Mouse (Mus musculus) monocyte, adult 59 days (primary cell): ENCODE measurements around the gene Spata19. TPM values are rescaled to one million over a fixed set of nuclear protein-coding genes. Genes with fewer than 3 reads are reported as not detected.

ENCODE experiments used
- total RNA-seq, 2 experiments: library from RNA; stranded (reverse); gene quantifications; one replicate each; pipeline ENCODE4 v1.2.4; 2023

Gene Spata19
- not detected for total RNA-seq

DNA sequence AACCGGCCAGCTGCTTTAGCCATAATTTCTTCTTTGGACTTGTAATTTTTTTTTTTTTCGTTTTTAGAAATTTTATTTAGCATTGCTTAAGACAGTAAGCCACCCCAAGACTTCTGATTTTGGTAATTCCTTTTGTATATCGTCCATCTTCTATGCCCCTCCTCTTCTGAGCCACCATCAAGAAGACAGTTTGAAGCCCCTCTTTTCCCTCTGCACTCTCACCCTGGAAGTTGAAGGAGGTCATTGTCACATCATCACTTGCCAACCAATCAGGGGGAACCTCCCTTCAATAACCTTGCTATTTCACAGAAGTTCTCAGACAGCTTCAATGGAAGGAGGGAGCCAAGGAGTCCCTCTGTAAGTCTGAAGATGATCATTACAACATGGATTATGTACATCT lies at the start of gene Spata19:
Gene Spata19, plus strand, starts transcription at position 301 of the 400 bp plus-strand sequence.

Other genes with a start within 250 kb of the Spata19 start
- not detected for gene Jam3, start 241.4 kb upstream of the Spata19 start, total RNA-seq
- not detected for gene Igsf9b, start 97.6 kb upstream of the Spata19 start, total RNA-seq